Mouse (Mus musculus): ENCODE data around the gene Arpc2. TPM values are rescaled to one million over a fixed set of nuclear protein-coding genes. Genes with fewer than 3 reads are reported as not detected.

Arpc2 gene
- total and polyA plus RNA-seq, 3 experiments, result 108 to 423 (median 141) TPM

DNA sequence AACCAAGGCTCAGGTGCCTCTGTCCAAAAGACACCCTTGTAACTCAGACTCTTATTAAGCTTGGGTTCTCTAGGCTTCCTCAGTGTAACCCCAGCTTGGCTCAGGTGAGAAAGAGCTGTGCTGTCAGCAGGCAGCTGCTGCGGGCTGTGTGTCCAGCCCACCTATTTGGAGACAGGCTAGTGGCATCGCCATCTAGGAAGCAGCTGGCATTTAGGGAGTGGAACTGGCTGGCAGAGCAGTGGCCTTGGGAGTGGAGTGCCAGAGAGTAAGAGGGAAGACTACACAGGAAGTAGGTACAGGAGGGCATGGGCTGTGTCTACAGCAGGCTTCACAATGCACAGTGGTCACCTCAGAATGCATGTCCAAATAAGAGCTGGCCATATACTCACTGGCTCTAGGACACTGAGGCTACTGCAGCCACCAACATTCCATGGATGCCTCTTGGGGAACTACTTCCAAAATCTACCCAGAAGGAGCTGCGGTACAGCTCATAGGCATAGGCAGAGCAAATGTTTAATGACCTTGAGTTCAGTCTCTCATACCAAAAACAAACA, 58.3 kb downstream of the Arpc2 start:
- peaks cover 4% of the 10 kb centered on the region for H3K79me2 ChIP-seq (ENCODE audit: control insufficient read depth, insufficient read depth, low read length, poor library complexity)
- H3K4me1 ChIP-seq (ENCODE audit: control insufficient read depth in 1 of 2, insufficient read depth in 2 of 2, low read length in 2 of 2), result peaks cover 12 to 22% of the 10 kb centered on the region in 2 experiments
- H3K27ac ChIP-seq (ENCODE audit: control insufficient read depth, low read depth, low read length), result no peak overlapping the region
- TF ChIP-seq ETS1 (IDR thresholded peaks at IDR 0.05; ENCODE audit: low read depth, low read length), result no peak
- no peak for TF ChIP-seq POLR2AphosphoS2 (IDR thresholded peaks at IDR 0.05; ENCODE audit: low read length)
- TF ChIP-seq MAZ (IDR thresholded peaks at IDR 0.05; ENCODE audit: low read depth, low read length), result no peak
- TF ChIP-seq GABPA (IDR thresholded peaks at IDR 0.05; ENCODE audit: low read depth, low read length), result no peak
- no peak for TF ChIP-seq E2F4 (IDR thresholded peaks at IDR 0.05; ENCODE audit: borderline replicate concordance, low read depth, low read length)
- TF ChIP-seq USF1 (IDR thresholded peaks at IDR 0.05; ENCODE audit: low read depth, low read length), result no peak
- TF ChIP-seq GATA1 (IDR thresholded peaks at IDR 0.05; ENCODE audit: low read depth, low read length), result no peak
- TF ChIP-seq TBP (IDR thresholded peaks at IDR 0.05; ENCODE audit: low read depth, low read length), result no peak
- no peak for TF ChIP-seq EP300 (IDR thresholded peaks at IDR 0.05; ENCODE audit: low read depth in 1 of 2, low read length in 2 of 2)
- TF ChIP-seq MEF2A (IDR thresholded peaks at IDR 0.05; ENCODE audit: extremely low read depth, insufficient replicate concordance, low read depth, low read length, poor library complexity, severe bottlenecking), result no peak
- TF ChIP-seq RCOR1 (IDR thresholded peaks at IDR 0.05; ENCODE audit: low read depth, low read length), result no peak
- TF ChIP-seq MYC (IDR thresholded peaks at IDR 0.05; ENCODE audit: low read depth, low read length), result no peak
- TF ChIP-seq MAFK (IDR thresholded peaks at IDR 0.05; ENCODE audit: borderline replicate concordance, low read depth, low read length), result no peak
- no peak for TF ChIP-seq BHLHE40 (IDR thresholded peaks at IDR 0.05; ENCODE audit: borderline replicate concordance, low read depth, low read length)
- H3K27me3 ChIP-seq (ENCODE audit: control insufficient read depth in 1 of 2, insufficient read depth in 2 of 2, low read length in 2 of 2), result no peaks in the 10 kb centered on the region
- H3K9me3 ChIP-seq (replicated peaks; ENCODE audit: insufficient read depth, low read length), result no peaks in the 10 kb centered on the region
- H3K9ac ChIP-seq (ENCODE audit: control insufficient read depth, low read depth, low read length, poor library complexity, severe bottlenecking), result no peak overlapping the region
- H3K36me3 ChIP-seq (ENCODE audit: control insufficient read depth in 1 of 2, insufficient read depth in 2 of 2, low read length in 2 of 2), result peaks cover 0 to 10% of the 10 kb centered on the region in 2 experiments
- DNase-seq (ENCODE audit: low read depth, low spot score), result no peak
- H3K4me3 ChIP-seq (ENCODE audit: control insufficient read depth in 1 of 2, insufficient read depth in 1 of 2, low read depth in 2 of 2, low read length in 2 of 2), result no peak overlapping the region

DNA sequence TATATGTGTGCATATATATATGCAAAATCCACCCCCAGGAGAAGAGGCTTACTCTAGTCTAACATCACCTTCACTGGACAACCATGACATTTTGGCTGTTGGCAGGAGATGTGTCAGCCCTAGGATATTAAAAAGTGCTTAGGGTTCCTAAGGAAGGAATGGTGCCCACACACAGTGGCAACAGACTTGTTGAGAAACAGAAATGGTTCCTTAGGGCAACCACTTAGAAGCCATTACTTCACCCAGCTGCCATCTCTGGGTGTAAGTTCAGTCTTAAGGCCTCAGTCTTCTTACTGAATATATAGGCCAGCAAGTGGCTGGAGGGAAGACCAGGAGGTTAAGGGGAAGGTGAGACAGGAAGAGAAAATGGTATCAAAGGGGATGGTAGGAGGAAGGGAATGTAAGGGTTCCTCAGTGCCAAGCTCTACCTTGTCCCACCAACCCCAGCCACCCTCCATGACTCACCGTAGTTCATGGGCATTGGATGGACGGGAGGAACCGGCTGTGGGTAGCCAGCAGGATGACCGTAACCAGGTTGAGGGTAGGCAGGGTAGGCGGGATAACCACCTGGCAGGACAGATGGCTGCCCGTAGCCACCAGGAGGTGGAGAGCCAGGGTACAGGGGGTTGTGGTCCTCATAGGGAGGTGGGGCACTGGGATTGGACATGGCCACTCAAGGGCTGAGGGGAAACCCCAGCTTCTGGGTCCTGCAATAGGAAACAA, 59.0 kb downstream of the Arpc2 start:
- peaks cover 13 to 28% of the 10 kb centered on the region in 2 experiments for H3K4me1 ChIP-seq (ENCODE audit: control insufficient read depth in 1 of 2, insufficient read depth in 2 of 2, low read length in 2 of 2)
- TF ChIP-seq SMC3 (IDR thresholded peaks at IDR 0.05; ENCODE audit: low read depth, low read length), result no peak
- no peak for TF ChIP-seq NRF1 (IDR thresholded peaks at IDR 0.05; ENCODE audit: insufficient read depth, low read depth, low read length, poor library complexity, severe bottlenecking)
- peak overlapping the region; percentile 54 for H3K27ac ChIP-seq (ENCODE audit: control insufficient read depth, low read depth, low read length)
- peaks cover 4% of the 10 kb centered on the region for H3K79me2 ChIP-seq (ENCODE audit: control insufficient read depth, insufficient read depth, low read length, poor library complexity)
- no peaks in the 10 kb centered on the region for H3K27me3 ChIP-seq (ENCODE audit: control insufficient read depth in 1 of 2, insufficient read depth in 2 of 2, low read length in 2 of 2)
- H3K4me3 ChIP-seq (ENCODE audit: control insufficient read depth in 1 of 2, insufficient read depth in 1 of 2, low read depth in 2 of 2, low read length in 2 of 2), result no peak overlapping the region
- DNase-seq (ENCODE audit: low read depth, low spot score), result no peak
- no peaks in the 10 kb centered on the region for H3K9me3 ChIP-seq (replicated peaks; ENCODE audit: insufficient read depth, low read length)
- no peak overlapping the region for H3K9ac ChIP-seq (ENCODE audit: control insufficient read depth, low read depth, low read length, poor library complexity, severe bottlenecking)
- peaks cover 0 to 16% of the 10 kb centered on the region in 2 experiments for H3K36me3 ChIP-seq (ENCODE audit: control insufficient read depth in 1 of 2, insufficient read depth in 2 of 2, low read length in 2 of 2)

Measured in MEL (cell line).